Mouse (Mus musculus) forebrain, embryonic 16.5 days (tissue): Measurements from ENCODE around the gene Nav1. TPM values are rescaled to one million over a fixed set of nuclear protein-coding genes. Genes with fewer than 3 reads are reported as not detected.

Experiments
- ATAC-seq: fragments of 200-750 bp; cut with Nextera tagmentation; 2 replicates; pipeline ENCODE4 v1.8.0; 2017; ENCODE audit warnings: mild to moderate bottlenecking, moderate library complexity
- H3K27ac ChIP-seq: fragments of 300-500 bp; sonication (generic); 2 replicates; pipeline ENCODE4 v1.5.1; 2014; ENCODE audit warnings: low read length, control low read depth
- H3K27me3 ChIP-seq: fragments of 300-500 bp; sonication (generic); replicated peaks from 2 replicates; pipeline ENCODE4 v1.6.1; 2014; ENCODE audit warnings: low read length; ENCODE audit not compliant: control insufficient read depth, insufficient read depth
- H3K36me3 ChIP-seq: fragments of 300-500 bp; sonication (generic); 2 replicates; pipeline ENCODE4 v1.6.1; 2014; ENCODE audit not compliant: control insufficient read depth, insufficient read depth
- H3K4me1 ChIP-seq: fragments of 300-500 bp; sonication (generic); replicated peaks from 2 replicates; pipeline ENCODE4 v1.6.1; 2014; ENCODE audit warnings: low read length; ENCODE audit not compliant: control insufficient read depth, insufficient read depth
- H3K4me2 ChIP-seq: fragments of 300-500 bp; sonication (generic); 2 replicates; pipeline ENCODE4 v1.6.1; 2014; ENCODE audit warnings: mild to moderate bottlenecking, low read length, control low read depth
- H3K4me3 ChIP-seq: fragments of 300-500 bp; sonication (generic); replicated peaks from 2 replicates; pipeline ENCODE4 v1.5.1; 2014; ENCODE audit warnings: mild to moderate bottlenecking, low read length, control low read depth
- H3K9ac ChIP-seq: fragments of 300-500 bp; sonication (generic); replicated peaks from 2 replicates; pipeline ENCODE4 v1.6.1; 2014; ENCODE audit warnings: low read depth, low read length, control low read depth
- H3K9me3 ChIP-seq: fragments of 300-500 bp; sonication (generic); 2 replicates; pipeline ENCODE4 v1.6.1; 2016; ENCODE audit warnings: low read length; ENCODE audit not compliant: control insufficient read depth
- whole genome bisulfite sequencing: fragments of 180-500 bp; shearing (Covaris S2); extraction: QIAGEN DNeasy Blood & Tissue Kit; methylation state at CpG from one replicate; pipeline ENCODE4 v1.1.7; 2014; 5-methylcytosine and 5-hydroxymethylcytosine counted together
- polyA plus RNA-seq: library from polyadenylated mRNA; unstranded; fragments of >200 nt; fragmentation: Nextera tagmentation; extraction: Ambion mirVana; gene quantifications from 2 replicates; pipeline ENCODE4 v1.2.1, GENCODE M21; 2015

Gene Nav1
- polyA plus RNA-seq, 1 experiment from 2014 or later, result 62.6 TPM

GRCm38 (mm10) chr1:135588973-135589372, 18.1 kb downstream of the Nav1 start:
- Histone ChIP-seq H3K9ac (no peak overlapping the region), H3K27ac (peak overlapping the region; percentile 2; the same call in 1 of the 2 replicates), H3K4me2 (no peak overlapping the region), H3K36me3 (no peaks in the 10 kb centered on the region), H3K4me1 (peaks cover 23% of the 10 kb centered on the region), H3K9me3 (no peaks in the 10 kb centered on the region), H3K4me3 (no peak overlapping the region), H3K27me3 (no peaks in the 10 kb centered on the region)
- 70% methylated on average over 3 of the region's 3 CpGs for WGBS
- ATAC-seq, result no peak

GRCm38 (mm10) chr1:135586903-135587302, 20.2 kb downstream of the Nav1 start:
- Histone ChIP-seq H3K27me3 (no peaks in the 10 kb centered on the region), H3K27ac (no peak overlapping the region)

GRCm38 (mm10) chr1:135585573-135585972, 21.5 kb downstream of the Nav1 start:
- Histone ChIP-seq H3K27ac (peak overlapping the region; percentile 95), H3K9ac (peak overlapping the region; percentile 92), H3K9me3 (no peaks in the 10 kb centered on the region), H3K27me3 (no peaks in the 10 kb centered on the region), H3K36me3 (no peaks in the 10 kb centered on the region), H3K4me2 (peak overlapping the region; percentile 80), H3K4me3 (peak overlapping the region; percentile 89), H3K4me1 (peaks cover 51% of the 10 kb centered on the region)
- under 1% methylated on average over 19 of the region's 19 CpGs for WGBS
- ATAC-seq, result peak; percentile 79

More at GRCm38 (mm10) chr1:135586903-135587302, 20.2 kb downstream of the Nav1 start:
- H3K36me3 ChIP-seq, result no peaks in the 10 kb centered on the region
- H3K4me3 ChIP-seq, result no peak overlapping the region
- no peak overlapping the region for H3K4me2 ChIP-seq
- H3K9me3 ChIP-seq, result no peaks in the 10 kb centered on the region
- no peak for ATAC-seq
- H3K4me1 ChIP-seq, result peaks cover 38% of the 10 kb centered on the region
- H3K9ac ChIP-seq, result no peak overlapping the region

- 1% methylated on average over 68 of the region's 73 CpGs for WGBS
- Histone ChIP-seq H3K4me1 (peaks cover 58% of the 10 kb centered on the region), H3K27ac (peak overlapping the region; percentile 95), H3K27me3 (no peaks in the 10 kb centered on the region), H3K9me3 (no peaks in the 10 kb centered on the region), H3K9ac (peak overlapping the region; percentile 92), H3K4me3 (peak overlapping the region; percentile 89), H3K36me3 (no peaks in the 10 kb centered on the region), H3K4me2 (peak overlapping the region; percentile 80)
- ATAC-seq, result peak; percentile 69
These were observed 22.2 kb downstream of the Nav1 start for GRCm38 (mm10) chr1:135584587-135585541.

- Histone ChIP-seq H3K4me2 (peak overlapping the region; percentile 80), H3K9me3 (no peaks in the 10 kb centered on the region), H3K27ac (peak overlapping the region; percentile 95), H3K4me3 (peak overlapping the region; percentile 89), H3K36me3 (no peaks in the 10 kb centered on the region), H3K27me3 (no peaks in the 10 kb centered on the region), H3K4me1 (peaks cover 67% of the 10 kb centered on the region), H3K9ac (peak overlapping the region; percentile 92)
- ATAC-seq, result no peak
- WGBS, result 2% methylated on average over 21 of the region's 21 CpGs
These were observed 23.2 kb downstream of the Nav1 start for GRCm38 (mm10) chr1:135583678-135584515.

- peak overlapping the region; percentile 89 for H3K4me3 ChIP-seq
- peaks cover 67% of the 10 kb centered on the region for H3K4me1 ChIP-seq
- H3K27ac ChIP-seq, result peak overlapping the region; percentile 95
- peaks cover 4% of the 10 kb centered on the region; the same call in 1 of the 2 replicates for H3K36me3 ChIP-seq
- ATAC-seq, result peak; percentile 45
- H3K27me3 ChIP-seq, result no peaks in the 10 kb centered on the region
- peak overlapping the region; percentile 80 for H3K4me2 ChIP-seq
- H3K9me3 ChIP-seq, result no peaks in the 10 kb centered on the region
- peak overlapping the region; percentile 92 for H3K9ac ChIP-seq
- WGBS, result 3% methylated on average over 15 of the region's 15 CpGs
These were observed 23.9 kb downstream of the Nav1 start for GRCm38 (mm10) chr1:135583081-135583677.

- Histone ChIP-seq H3K4me3 (peak overlapping the region; percentile 89), H3K27ac (no peak overlapping the region), H3K4me1 (peaks cover 76% of the 10 kb centered on the region), H3K36me3 (peaks cover 4% of the 10 kb centered on the region; the same call in 1 of the 2 replicates), H3K4me2 (peak overlapping the region; percentile 80), H3K27me3 (no peaks in the 10 kb centered on the region), H3K9me3 (no peaks in the 10 kb centered on the region), H3K9ac (peak overlapping the region; percentile 26)
- no peak for ATAC-seq
- 22% methylated on average over 8 of the region's 8 CpGs for WGBS
These were observed 26.1 kb downstream of the Nav1 start for GRCm38 (mm10) chr1:135581001-135581400.

GRCm38 (mm10) chr1:135579111-135579510, 28.0 kb downstream of the Nav1 start:
- ATAC-seq, result no peak
- Histone ChIP-seq H3K9me3 (no peaks in the 10 kb centered on the region), H3K4me1 (peaks cover 77% of the 10 kb centered on the region), H3K4me3 (no peak overlapping the region), H3K27ac (no peak overlapping the region), H3K27me3 (no peaks in the 10 kb centered on the region), H3K4me2 (peak overlapping the region; percentile 80), H3K9ac (no peak overlapping the region), H3K36me3 (peaks cover 6% of the 10 kb centered on the region; the same call in 1 of the 2 replicates)
- WGBS, result 56% methylated on average over 3 of the region's 3 CpGs
